Mouse (Mus musculus) liver, embryonic 14.5 days (tissue): Measurements from ENCODE around the gene Bpgm.

Experiments
- CTCF ChIP-seq: IDR thresholded peaks from 2 replicates; pipeline ENCODE4 v1.5.1; 2016; ENCODE audit warnings: antibody characterized with exemption, low read depth, control low read depth
- EP300 ChIP-seq: IDR thresholded peaks from 2 replicates; pipeline ENCODE4 v1.6.1; 2016; ENCODE audit warnings: antibody characterized with exemption, low read depth

DNA sequence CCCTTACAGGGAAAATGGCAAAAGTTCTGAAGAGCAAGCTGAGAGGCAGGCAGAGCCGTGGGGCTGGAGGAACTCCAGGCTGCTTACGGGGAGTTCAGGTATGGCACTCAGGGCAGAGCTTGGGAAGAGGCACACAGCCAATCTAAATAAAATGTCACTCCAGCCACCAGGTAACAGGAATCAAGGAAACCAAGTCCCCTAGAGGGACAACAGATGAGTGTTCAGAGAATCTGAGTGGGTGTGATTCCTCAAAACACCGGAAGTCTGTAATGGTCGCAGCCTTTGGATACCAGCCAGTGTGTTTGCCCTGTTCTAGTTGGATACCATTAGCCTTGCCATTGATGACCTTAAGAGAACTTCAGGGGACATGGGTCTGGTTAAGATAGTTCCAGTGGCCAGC is 66.9 kb downstream of the Bpgm start:
- TF ChIP-seq CTCF = no peak
- no peak for TF ChIP-seq EP300
